Mouse (Mus musculus): ENCODE data around the gene Flvcr1. TPM values are rescaled to one million over a fixed set of nuclear protein-coding genes. Genes with fewer than 3 reads are reported as not detected.

Gene Flvcr1
- total RNA-seq, 1 experiment: 20.5 TPM

DNA sequence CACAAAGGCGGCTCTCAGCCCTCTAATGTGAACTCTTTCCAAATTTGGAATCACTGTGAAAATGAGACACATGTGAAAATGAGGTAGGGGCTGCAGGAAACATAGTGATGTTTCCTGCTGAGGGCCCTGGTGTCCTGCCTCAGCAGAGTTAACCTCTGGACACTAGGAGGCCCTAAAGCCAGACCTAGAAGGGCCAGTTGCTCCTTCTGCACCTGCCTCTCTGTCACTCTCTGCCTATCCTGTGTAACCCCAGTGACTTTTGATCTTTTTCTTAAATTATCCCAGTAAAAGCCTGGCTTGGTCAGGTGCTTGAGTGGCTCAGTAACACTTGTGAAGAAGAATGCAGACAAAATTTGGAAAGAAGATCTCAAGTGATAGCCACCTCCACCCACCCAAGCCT lies 51.1 kb downstream of the Flvcr1 start:
- no peaks in the 10 kb centered on the region for H3K36me3 ChIP-seq (ENCODE audit: control insufficient read depth, insufficient read depth, low read length, poor library complexity, severe bottlenecking)
- in situ Hi-C loops (cut with MboI; ENCODE audit: low sequenced_read_pairs in 2 of 2, unreplicated experiment in 2 of 2): no loop called here

DNA sequence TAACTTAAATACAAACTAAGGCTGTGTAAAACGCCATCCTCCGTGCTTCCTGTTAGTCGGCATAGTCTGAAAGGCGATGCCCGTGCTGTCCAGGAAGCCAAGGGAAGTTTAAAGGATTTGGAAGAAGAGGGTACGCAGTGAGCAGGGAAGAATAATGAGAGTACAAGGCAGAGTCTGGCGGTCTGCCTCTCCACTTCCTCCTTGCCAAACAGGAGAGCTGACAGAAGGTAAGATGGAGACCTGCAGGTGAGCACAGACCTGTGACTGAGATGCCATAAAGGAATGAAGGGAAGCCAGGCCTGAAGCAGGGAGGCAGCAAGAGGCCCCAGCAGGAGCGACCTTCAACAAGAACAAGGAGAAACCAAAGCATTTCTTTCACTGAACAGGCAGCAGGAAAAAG lies 51.8 kb downstream of the Flvcr1 start:
- DNase-seq (ENCODE audit: low read depth, low spot score): no peak
- TF ChIP-seq ZC3H11A (IDR thresholded peaks at IDR 0.05; ENCODE audit: borderline replicate concordance, low read depth, low read length) (no peak), MAFK (IDR thresholded peaks at IDR 0.05; ENCODE audit: insufficient read depth, low read depth, low read length) (no peak), HCFC1 (IDR thresholded peaks at IDR 0.05; ENCODE audit: borderline replicate concordance, insufficient read depth, low read length) (no peak), CHD2 (IDR thresholded peaks at IDR 0.05; ENCODE audit: low read depth, low read length) (no peak), ZNF384 (IDR thresholded peaks at IDR 0.05; ENCODE audit: low read depth, low read length) (no peak)
- in situ Hi-C loops (cut with MboI; ENCODE audit: low sequenced_read_pairs in 2 of 2, unreplicated experiment in 2 of 2): no loop called here
- Histone ChIP-seq H3K27ac (ENCODE audit: insufficient read depth, low read depth, low read length, poor library complexity, severe bottlenecking) (no peak overlapping the region), H3K4me3 (ENCODE audit: insufficient read depth in 1 of 2, low read depth in 1 of 2, low read length in 2 of 2, poor library complexity in 1 of 2, severe bottlenecking in 1 of 2) (no peak overlapping the region), H3K4me1 (ENCODE audit: control insufficient read depth in 2 of 2, insufficient read depth in 2 of 2, low read length in 2 of 2, poor library complexity in 1 of 2) (no peaks in the 10 kb centered on the region), H3K9ac (ENCODE audit: insufficient read depth, low read depth, low read length, poor library complexity, severe bottlenecking) (no peak overlapping the region), H3K36me3 (ENCODE audit: control insufficient read depth, insufficient read depth, low read length, poor library complexity, severe bottlenecking) (no peaks in the 10 kb centered on the region), H3K9me3 (ENCODE audit: control insufficient read depth, insufficient read depth, low read depth, low read length) (no peaks in the 10 kb centered on the region)

More for the DNA sequence above, 51.1 kb downstream of the Flvcr1 start:
- DNase-seq (ENCODE audit: low read depth, low spot score): no peak
- no peak overlapping the region for H3K9ac ChIP-seq (ENCODE audit: insufficient read depth, low read depth, low read length, poor library complexity, severe bottlenecking)
- TF ChIP-seq ZC3H11A (IDR thresholded peaks at IDR 0.05; ENCODE audit: borderline replicate concordance, low read depth, low read length): no peak
- no peak for TF ChIP-seq HCFC1 (IDR thresholded peaks at IDR 0.05; ENCODE audit: borderline replicate concordance, insufficient read depth, low read length)
- TF ChIP-seq CHD2 (IDR thresholded peaks at IDR 0.05; ENCODE audit: low read depth, low read length): no peak
- no peak for TF ChIP-seq ZNF384 (IDR thresholded peaks at IDR 0.05; ENCODE audit: low read depth, low read length)
- TF ChIP-seq MAFK (IDR thresholded peaks at IDR 0.05; ENCODE audit: insufficient read depth, low read depth, low read length): no peak
- H3K9me3 ChIP-seq (ENCODE audit: control insufficient read depth, insufficient read depth, low read depth, low read length): no peaks in the 10 kb centered on the region
- H3K4me3 ChIP-seq (ENCODE audit: insufficient read depth in 1 of 2, low read depth in 1 of 2, low read length in 2 of 2, poor library complexity in 1 of 2, severe bottlenecking in 1 of 2): no peak overlapping the region
- H3K4me1 ChIP-seq (ENCODE audit: control insufficient read depth in 2 of 2, insufficient read depth in 2 of 2, low read length in 2 of 2, poor library complexity in 1 of 2): no peaks in the 10 kb centered on the region
- H3K27ac ChIP-seq (ENCODE audit: insufficient read depth, low read depth, low read length, poor library complexity, severe bottlenecking): no peak overlapping the region

DNA sequence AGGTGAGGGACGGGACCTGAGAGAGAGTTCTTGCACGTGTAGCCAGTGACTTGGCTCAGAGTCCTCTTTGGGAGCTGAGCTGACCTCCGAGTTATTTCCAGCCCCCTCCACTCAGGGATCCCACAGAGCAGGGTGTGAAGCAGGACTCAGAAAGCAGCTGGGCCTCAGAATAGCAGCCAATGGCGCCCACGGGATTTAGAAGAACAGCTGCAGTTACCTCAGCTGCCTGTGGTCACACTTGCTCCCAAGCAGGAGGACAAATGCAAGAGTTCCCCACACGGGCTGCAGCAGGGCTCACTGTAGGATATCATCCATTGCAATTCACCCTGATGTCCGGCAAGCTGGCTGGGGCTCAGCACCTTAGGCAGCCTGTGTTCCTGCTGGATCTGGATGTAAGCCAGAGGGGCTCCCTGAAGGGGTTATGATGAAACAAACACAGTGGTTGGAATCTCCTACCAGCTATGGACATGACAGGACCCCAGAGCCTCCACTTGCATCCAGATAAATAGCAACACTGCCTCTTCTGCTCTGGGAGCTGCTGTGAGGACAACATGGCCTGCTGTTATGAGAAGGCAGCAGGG lies 53.3 kb downstream of the Flvcr1 start:
- H3K9me3 ChIP-seq (ENCODE audit: control insufficient read depth, insufficient read depth, low read depth, low read length): no peaks in the 10 kb centered on the region
- TF ChIP-seq CHD2 (IDR thresholded peaks at IDR 0.05; ENCODE audit: low read depth, low read length): no peak
- no peak for TF ChIP-seq ZNF384 (IDR thresholded peaks at IDR 0.05; ENCODE audit: low read depth, low read length)
- TF ChIP-seq MAFK (IDR thresholded peaks at IDR 0.05; ENCODE audit: insufficient read depth, low read depth, low read length): no peak
- no peak for TF ChIP-seq ZC3H11A (IDR thresholded peaks at IDR 0.05; ENCODE audit: borderline replicate concordance, low read depth, low read length)
- no peak for TF ChIP-seq HCFC1 (IDR thresholded peaks at IDR 0.05; ENCODE audit: borderline replicate concordance, insufficient read depth, low read length)
- no peak overlapping the region for H3K4me3 ChIP-seq (ENCODE audit: insufficient read depth in 1 of 2, low read depth in 1 of 2, low read length in 2 of 2, poor library complexity in 1 of 2, severe bottlenecking in 1 of 2)
- no peaks in the 10 kb centered on the region for H3K36me3 ChIP-seq (ENCODE audit: control insufficient read depth, insufficient read depth, low read length, poor library complexity, severe bottlenecking)
- in situ Hi-C loops (cut with MboI; ENCODE audit: low sequenced_read_pairs in 2 of 2, unreplicated experiment in 2 of 2): no loop called here
- H3K4me1 ChIP-seq (ENCODE audit: control insufficient read depth in 2 of 2, insufficient read depth in 2 of 2, low read length in 2 of 2, poor library complexity in 1 of 2): no peaks in the 10 kb centered on the region
- no peak overlapping the region for H3K9ac ChIP-seq (ENCODE audit: insufficient read depth, low read depth, low read length, poor library complexity, severe bottlenecking)
- H3K27ac ChIP-seq (ENCODE audit: insufficient read depth, low read depth, low read length, poor library complexity, severe bottlenecking): no peak overlapping the region
- DNase-seq (ENCODE audit: low read depth, low spot score): no peak

DNA sequence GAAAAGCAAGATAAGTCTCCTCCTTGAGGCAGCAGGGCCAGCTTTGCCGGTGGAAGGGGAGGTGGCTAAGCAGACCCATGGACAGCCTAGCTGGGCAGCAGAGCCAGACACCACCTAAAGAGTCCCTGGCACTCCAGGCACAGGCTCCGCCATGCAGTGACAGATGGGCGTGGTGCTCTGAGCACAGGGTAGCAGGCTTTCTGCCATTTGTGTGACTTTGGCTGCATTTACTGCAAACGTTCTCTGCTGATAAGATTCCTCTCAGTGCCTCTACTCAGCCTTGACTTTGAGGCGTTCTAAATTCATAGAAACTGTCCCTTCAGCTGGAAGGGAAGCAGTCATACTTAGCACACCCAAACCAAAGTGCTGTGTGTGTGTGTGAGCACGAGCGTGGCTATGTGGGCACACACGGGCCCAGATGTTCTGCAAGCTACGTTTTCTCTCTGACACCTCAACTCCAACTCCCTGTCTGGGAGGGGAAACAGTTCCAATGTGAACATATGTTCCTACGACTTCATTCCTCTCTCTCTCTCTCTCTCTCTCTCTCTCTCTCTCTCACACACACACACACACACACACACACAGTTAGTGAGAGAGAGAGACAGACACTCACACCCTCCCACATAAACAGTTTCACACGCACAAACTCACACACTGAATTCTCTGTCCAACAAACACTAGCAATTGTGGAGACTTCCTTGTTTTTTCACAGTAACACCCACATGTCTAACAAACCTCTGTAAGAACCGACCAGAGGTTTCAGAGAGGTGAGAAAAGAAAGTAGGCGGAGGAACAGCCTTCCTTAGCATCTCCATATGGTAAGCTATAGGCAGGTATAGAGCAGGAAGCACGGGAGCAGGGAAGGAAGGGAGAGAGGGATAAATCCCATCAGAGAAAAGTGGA lies 54.0 kb downstream of the Flvcr1 start:
- H3K27ac ChIP-seq (ENCODE audit: insufficient read depth, low read depth, low read length, poor library complexity, severe bottlenecking): no peak overlapping the region
- TF ChIP-seq MAFK (IDR thresholded peaks at IDR 0.05; ENCODE audit: insufficient read depth, low read depth, low read length): no peak
- TF ChIP-seq HCFC1 (IDR thresholded peaks at IDR 0.05; ENCODE audit: borderline replicate concordance, insufficient read depth, low read length): no peak
- TF ChIP-seq ZNF384 (IDR thresholded peaks at IDR 0.05; ENCODE audit: low read depth, low read length): no peak
- TF ChIP-seq CHD2 (IDR thresholded peaks at IDR 0.05; ENCODE audit: low read depth, low read length): no peak
- H3K36me3 ChIP-seq (ENCODE audit: control insufficient read depth, insufficient read depth, low read length, poor library complexity, severe bottlenecking): no peaks in the 10 kb centered on the region
- H3K4me3 ChIP-seq (ENCODE audit: insufficient read depth in 1 of 2, low read depth in 1 of 2, low read length in 2 of 2, poor library complexity in 1 of 2, severe bottlenecking in 1 of 2): no peak overlapping the region
- no peak for DNase-seq (ENCODE audit: low read depth, low spot score)
- H3K9me3 ChIP-seq (ENCODE audit: control insufficient read depth, insufficient read depth, low read depth, low read length): no peaks in the 10 kb centered on the region
- in situ Hi-C loops (cut with MboI; ENCODE audit: low sequenced_read_pairs in 2 of 2, unreplicated experiment in 2 of 2): no loop called here
- H3K4me1 ChIP-seq (ENCODE audit: control insufficient read depth in 2 of 2, insufficient read depth in 2 of 2, low read length in 2 of 2, poor library complexity in 1 of 2): no peaks in the 10 kb centered on the region
- H3K9ac ChIP-seq (ENCODE audit: insufficient read depth, low read depth, low read length, poor library complexity, severe bottlenecking): no peak overlapping the region

All from ES-E14 (cell line).